Mouse (Mus musculus): ENCODE measurements around the gene Cd1d1.

The Cd1d1 gene

DNA sequence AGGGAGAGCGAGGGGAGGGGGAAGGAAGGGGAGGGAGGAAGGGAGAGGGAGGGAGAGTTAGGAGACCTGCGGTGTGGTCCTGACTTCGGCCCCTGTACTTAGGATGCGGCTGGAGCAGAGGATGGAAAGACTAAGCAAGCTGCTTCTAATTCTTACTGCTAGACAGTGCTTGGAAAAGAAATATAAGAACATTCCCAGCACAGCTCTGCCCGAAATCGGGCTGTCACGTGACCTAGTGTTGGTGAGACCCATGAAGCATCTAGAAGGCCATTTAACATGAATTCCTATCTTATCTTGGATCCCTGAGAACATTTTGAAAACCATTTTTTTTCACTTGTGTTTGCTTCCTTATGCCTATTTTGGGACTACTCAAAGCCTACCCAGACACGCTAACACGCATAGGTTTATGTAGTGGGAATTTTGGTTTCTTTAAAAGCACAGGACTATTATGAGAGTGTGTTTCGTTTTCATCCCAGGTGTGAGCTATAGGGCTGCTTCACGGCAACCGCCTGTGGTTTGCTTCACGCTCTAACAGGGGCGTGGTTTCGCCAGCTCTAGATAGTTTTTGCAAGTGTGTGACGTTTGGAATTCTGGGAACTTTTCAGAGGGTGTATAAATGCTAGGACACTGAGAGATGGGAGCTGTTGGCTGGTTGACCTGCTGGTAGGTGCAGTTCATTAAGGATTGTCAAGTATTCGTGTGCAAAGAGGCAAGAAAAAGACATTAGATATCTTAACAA is 38.4 kb downstream of the Cd1d1 start:
- no peak for DNase-seq

DNA sequence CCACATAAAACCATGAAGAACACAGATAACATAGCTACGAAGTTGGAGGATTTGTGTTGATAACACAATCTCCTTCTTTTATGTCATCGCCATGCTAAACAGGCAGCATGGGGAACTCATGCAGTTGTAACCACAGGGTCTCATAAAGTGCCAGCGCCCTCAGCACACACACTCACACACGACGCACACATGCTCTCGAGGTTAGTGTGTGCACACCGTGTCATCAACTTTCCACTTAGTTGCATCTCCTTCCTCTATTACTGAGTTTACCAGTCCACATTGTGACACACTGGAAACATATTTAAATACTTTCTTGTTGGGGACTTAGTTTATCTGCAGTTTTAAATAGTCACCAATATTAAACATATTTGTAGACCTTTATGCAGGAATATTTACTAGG is 40.2 kb downstream of the Cd1d1 start:
- no peak for DNase-seq

DNA sequence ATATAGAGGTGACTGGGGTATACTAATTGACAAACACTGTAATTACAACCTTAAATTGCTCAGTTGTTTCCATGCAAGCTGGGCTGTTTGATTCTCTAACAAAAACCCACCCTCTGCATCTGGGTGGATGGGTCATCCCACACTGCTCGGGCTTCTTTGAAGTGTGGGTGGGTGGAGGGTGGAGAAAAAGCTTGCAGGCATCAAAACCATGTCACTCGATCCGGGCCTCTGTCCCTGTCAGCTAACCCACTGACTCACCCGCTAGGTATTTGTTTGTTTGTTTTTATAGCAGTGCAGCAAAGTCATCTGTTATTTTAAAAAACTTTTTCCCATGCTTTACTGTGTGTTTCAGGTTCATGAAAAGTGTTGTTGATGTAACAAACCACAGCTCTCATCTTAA is 43.9 kb downstream of the Cd1d1 start:
- no peak for DNase-seq

DNA sequence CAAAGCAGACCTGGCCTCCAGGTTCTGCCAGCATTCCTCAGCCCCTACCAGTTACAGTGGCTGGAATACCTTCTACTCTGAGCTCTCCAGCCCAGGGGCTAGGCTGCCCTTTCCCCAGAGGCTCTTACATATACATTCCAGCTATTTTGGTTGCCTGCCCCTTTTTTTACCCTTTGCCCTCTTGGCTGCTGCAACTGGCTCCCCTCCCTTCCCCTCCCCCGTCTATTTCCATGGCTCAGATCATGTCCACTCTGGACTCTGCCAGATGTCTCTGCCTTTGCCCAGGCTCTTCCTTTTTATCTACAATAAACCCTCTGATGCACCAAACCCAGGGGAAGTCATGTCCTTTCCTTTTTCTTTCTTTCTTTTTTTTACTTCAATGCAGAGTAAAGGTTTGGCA is 44.7 kb downstream of the Cd1d1 start:
- no peak for DNase-seq

DNA sequence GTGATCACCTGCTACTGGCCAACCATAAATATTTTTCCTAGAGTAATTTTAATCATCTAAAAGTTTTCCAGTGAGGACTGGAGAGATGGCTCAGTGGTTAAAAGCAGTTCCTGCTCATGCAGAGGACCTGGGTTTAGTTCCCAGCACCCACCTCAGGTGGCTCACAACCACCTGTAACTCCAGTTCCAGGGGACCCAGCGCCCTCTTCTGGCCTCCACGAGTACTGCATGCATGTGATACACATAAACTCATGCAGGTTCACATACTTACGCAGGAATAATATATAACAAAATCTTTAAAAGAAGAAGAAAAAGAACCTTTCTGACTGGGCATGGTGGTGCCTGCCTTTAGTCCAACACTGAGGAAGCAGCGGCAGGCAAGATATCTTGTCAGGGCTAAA is 45.4 kb downstream of the Cd1d1 start:
- no peak for DNase-seq

DNA sequence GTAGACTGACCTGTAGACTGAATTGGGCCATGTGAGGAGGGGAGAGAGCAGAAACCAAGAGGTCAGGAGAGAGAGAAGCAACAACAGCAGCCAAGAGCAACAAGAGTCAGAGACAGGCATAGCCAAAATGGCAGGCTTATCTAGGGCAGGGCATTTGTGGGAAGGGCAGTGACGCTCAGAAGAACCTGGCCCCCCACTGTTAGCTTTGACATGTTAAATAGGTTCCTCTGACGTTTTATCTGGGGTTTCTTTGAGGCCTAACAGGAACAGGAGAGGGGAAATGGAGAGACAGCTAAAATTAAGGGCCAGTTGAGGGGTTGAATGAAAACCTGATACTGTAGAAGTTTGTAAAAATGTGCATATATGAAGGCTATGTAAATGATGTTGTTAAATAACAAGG is 48.6 kb downstream of the Cd1d1 start:
- no peak for DNase-seq

Data from lung, postnatal 4 days (tissue).